Mouse (Mus musculus): ENCODE data around the gene Gm9999. TPM values are rescaled to one million over a fixed set of nuclear protein-coding genes. Genes with fewer than 3 reads are reported as not detected.
"Not testable (repeated sequence)": the region's sequence is repeated elsewhere in the genome, so short reads cannot be mapped to it uniquely, and the experiment has no call there.

Gm9999 gene
- polyA plus RNA-seq, 1 experiment from 2014 or later: not detected

- no peak overlapping the region for H3K27ac ChIP-seq (replicated peaks)
- no peaks in the 10 kb centered on the region for H3K36me3 ChIP-seq (ENCODE audit: control insufficient read depth, insufficient read depth, low read length)
- ATAC-seq (ENCODE audit: low FRiP score, low TSS enrichment) (no peak), DNase-seq (ENCODE audit: low spot score) (no peak)
- H3K27me3 ChIP-seq (ENCODE audit: control insufficient read depth, insufficient read depth, low read length): no peaks in the 10 kb centered on the region
- WGBS: 45% methylated on average over 8 of the region's 8 CpGs
- TF ChIP-seq CTCF (IDR thresholded peaks at IDR 0.05; ENCODE audit: low read depth): no peak
- H3K9me3 ChIP-seq (ENCODE audit: control insufficient read depth, low read length): no peaks in the 10 kb centered on the region
- no peak overlapping the region for H3K4me2 ChIP-seq (replicated peaks; ENCODE audit: low read depth)
- H3K4me1 ChIP-seq (replicated peaks; ENCODE audit: control insufficient read depth, insufficient read depth): no peaks in the 10 kb centered on the region; the same call in 1 of the 2 replicates
- H3K9ac ChIP-seq (ENCODE audit: low read length): no peak overlapping the region
- H3K4me3 ChIP-seq (ENCODE audit: low read depth, low read length): no peak overlapping the region
Observed at GRCm38 (mm10) chr7:46985718-46986505, 2.5 kb downstream of the Gm9999 start.

GRCm38 (mm10) chr7:46986646-46987045, 3.3 kb downstream of the Gm9999 start:
- Histone ChIP-seq H3K27ac (replicated peaks) (no peak overlapping the region), H3K4me3 (ENCODE audit: low read depth, low read length) (no peak overlapping the region), H3K9ac (ENCODE audit: low read length) (no peak overlapping the region), H3K9me3 (ENCODE audit: control insufficient read depth, low read length) (no peaks in the 10 kb centered on the region), H3K4me1 (replicated peaks; ENCODE audit: control insufficient read depth, insufficient read depth) (no peaks in the 10 kb centered on the region; the same call in 1 of the 2 replicates), H3K27me3 (ENCODE audit: control insufficient read depth, insufficient read depth, low read length) (no peaks in the 10 kb centered on the region), H3K36me3 (ENCODE audit: control insufficient read depth, insufficient read depth, low read length) (no peaks in the 10 kb centered on the region), H3K4me2 (replicated peaks; ENCODE audit: low read depth) (no peak overlapping the region)
- ATAC-seq (ENCODE audit: low FRiP score, low TSS enrichment) (no peak), DNase-seq (ENCODE audit: low spot score) (no peak)
- WGBS: 39% methylated on average over 5 of the region's 5 CpGs
- TF ChIP-seq CTCF (IDR thresholded peaks at IDR 0.05; ENCODE audit: low read depth): no peak
- no peak for TF ChIP-seq EP300 (optimal IDR thresholded peaks at IDR 0.05)

- no peak for ATAC-seq (ENCODE audit: low FRiP score, low TSS enrichment)
- Histone ChIP-seq H3K9ac (ENCODE audit: low read length) (no peak overlapping the region), H3K4me2 (replicated peaks; ENCODE audit: low read depth) (no peak overlapping the region), H3K4me1 (replicated peaks; ENCODE audit: control insufficient read depth, insufficient read depth) (no peaks in the 10 kb centered on the region; the same call in 1 of the 2 replicates), H3K9me3 (ENCODE audit: control insufficient read depth, low read length) (no peaks in the 10 kb centered on the region), H3K27me3 (ENCODE audit: control insufficient read depth, insufficient read depth, low read length) (no peaks in the 10 kb centered on the region), H3K27ac (replicated peaks) (no peak overlapping the region), H3K36me3 (ENCODE audit: control insufficient read depth, insufficient read depth, low read length) (no peaks in the 10 kb centered on the region), H3K4me3 (ENCODE audit: low read depth, low read length) (no peak overlapping the region)
- no peak for DNase-seq (ENCODE audit: low spot score)
- TF ChIP-seq EP300 (optimal IDR thresholded peaks at IDR 0.05): no peak
- TF ChIP-seq CTCF (IDR thresholded peaks at IDR 0.05; ENCODE audit: low read depth): no peak
- WGBS: 24% methylated on average over 2 of the region's 2 CpGs
Observed at GRCm38 (mm10) chr7:46987073-46987472, 3.7 kb downstream of the Gm9999 start.

GRCm38 (mm10) chr7:46989387-46989786, 6.0 kb downstream of the Gm9999 start:
- H3K27ac ChIP-seq (replicated peaks); H3K4me1 ChIP-seq (replicated peaks; ENCODE audit: control insufficient read depth, insufficient read depth); H3K9me3 ChIP-seq (ENCODE audit: control insufficient read depth, low read length); ATAC-seq (ENCODE audit: low FRiP score, low TSS enrichment); H3K27me3 ChIP-seq (ENCODE audit: control insufficient read depth, insufficient read depth, low read length); H3K9ac ChIP-seq (ENCODE audit: low read length); H3K4me3 ChIP-seq (ENCODE audit: low read depth, low read length); H3K4me2 ChIP-seq (replicated peaks; ENCODE audit: low read depth); DNase-seq (ENCODE audit: low spot score): not testable (repeated sequence)
- H3K36me3 ChIP-seq (ENCODE audit: control insufficient read depth, insufficient read depth, low read length): peaks cover 11% of the 10 kb centered on the region; the same call in 1 of the 2 replicates
- WGBS: 70% methylated on average over 4 of the region's 4 CpGs

GRCm38 (mm10) chr7:46993079-46993478, 9.7 kb downstream of the Gm9999 start:
- Histone ChIP-seq H3K4me1 (replicated peaks; ENCODE audit: control insufficient read depth, insufficient read depth) (no peaks in the 10 kb centered on the region), H3K27me3 (ENCODE audit: control insufficient read depth, insufficient read depth, low read length) (no peaks in the 10 kb centered on the region), H3K9ac (ENCODE audit: low read length) (no peak overlapping the region), H3K4me3 (ENCODE audit: low read depth, low read length) (no peak overlapping the region), H3K9me3 (ENCODE audit: control insufficient read depth, low read length) (no peaks in the 10 kb centered on the region), H3K36me3 (ENCODE audit: control insufficient read depth, insufficient read depth, low read length) (peaks cover 21% of the 10 kb centered on the region), H3K4me2 (replicated peaks; ENCODE audit: low read depth) (no peak overlapping the region), H3K27ac (replicated peaks) (no peak overlapping the region)
- DNase-seq (ENCODE audit: low spot score) (no peak), ATAC-seq (ENCODE audit: low FRiP score, low TSS enrichment) (no peak)
- TF ChIP-seq EP300 (optimal IDR thresholded peaks at IDR 0.05) (no peak), CTCF (IDR thresholded peaks at IDR 0.05; ENCODE audit: low read depth) (no peak)
- 84% methylated on average over 8 of the region's 8 CpGs for WGBS

GRCm38 (mm10) chr7:46995558-46995957, 12.2 kb downstream of the Gm9999 start:
- Histone ChIP-seq H3K27ac (replicated peaks) (no peak overlapping the region), H3K4me2 (replicated peaks; ENCODE audit: low read depth) (no peak overlapping the region), H3K27me3 (ENCODE audit: control insufficient read depth, insufficient read depth, low read length) (no peaks in the 10 kb centered on the region), H3K9me3 (ENCODE audit: control insufficient read depth, low read length) (no peaks in the 10 kb centered on the region), H3K9ac (ENCODE audit: low read length) (no peak overlapping the region), H3K4me3 (ENCODE audit: low read depth, low read length) (no peak overlapping the region), H3K36me3 (ENCODE audit: control insufficient read depth, insufficient read depth, low read length) (peaks cover 24% of the 10 kb centered on the region), H3K4me1 (replicated peaks; ENCODE audit: control insufficient read depth, insufficient read depth) (no peaks in the 10 kb centered on the region)
- 89% methylated on average over 3 of the region's 3 CpGs for WGBS
- no peak for ATAC-seq (ENCODE audit: low FRiP score, low TSS enrichment)
- no peak for DNase-seq (ENCODE audit: low spot score)
- TF ChIP-seq EP300 (optimal IDR thresholded peaks at IDR 0.05) (no peak), CTCF (IDR thresholded peaks at IDR 0.05; ENCODE audit: low read depth) (no peak)

Data from stomach, postnatal 0 days (tissue).